Mouse (Mus musculus) spleen, postnatal 36 days (tissue): ENCODE results near the gene 1600012H06Rik.
"Not testable (repeated sequence)": the region's sequence is repeated elsewhere in the genome, so short reads cannot be mapped to it uniquely, and the experiment has no call there.

Experiments
- DNase-seq, 2 experiments: peaks; one replicate each; pipeline ENCODE4 v3.0.0; 2022; ENCODE audit warnings: low spot score in 2 of 2, mixed read lengths in 1 of 2

1600012H06Rik gene

DNA sequence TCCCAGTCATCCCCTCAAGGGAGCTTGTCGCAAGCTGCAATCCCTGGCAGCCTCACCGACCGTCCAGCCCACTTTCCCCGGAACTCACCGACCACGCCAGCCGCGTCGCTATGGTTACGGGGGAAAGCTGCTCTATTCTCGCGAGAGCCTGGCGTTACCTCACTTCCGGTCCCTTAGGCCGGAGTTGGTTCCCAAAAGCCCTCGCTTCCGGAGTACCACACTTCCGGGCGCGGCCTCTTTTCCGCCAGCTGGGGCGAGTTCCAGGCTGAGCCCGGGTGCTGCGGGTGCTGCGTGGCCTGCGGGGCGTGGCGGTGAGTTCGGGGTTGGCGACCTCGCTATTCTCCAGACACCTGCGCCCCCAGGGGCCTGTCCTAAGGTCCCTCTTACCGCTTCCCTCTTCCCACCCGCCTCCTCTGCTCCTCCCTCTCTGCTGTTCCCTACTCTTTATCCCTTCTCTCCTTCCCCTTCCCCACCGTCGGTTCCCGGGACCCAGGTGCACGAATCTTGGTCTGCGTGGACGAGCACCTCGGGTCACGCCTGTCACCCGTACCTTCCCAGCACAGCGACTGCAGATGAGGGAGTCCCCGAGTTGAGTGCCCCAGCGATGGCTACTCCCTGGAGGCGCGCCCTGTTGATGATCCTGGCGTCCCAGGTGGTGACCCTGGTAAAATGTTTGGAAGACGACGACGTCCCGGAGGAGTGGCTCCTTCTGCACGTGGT, at the start of gene 1600012H06Rik, which contains the start of gene Wdr27:
Gene 1600012H06Rik (plus strand): TSS at position 176 of the 720 bp plus-strand sequence.
Gene Wdr27 (minus strand): TSS at position 150 of the 720 bp plus-strand sequence.
- peak; percentile 96 to 97 for DNase-seq

DNA sequence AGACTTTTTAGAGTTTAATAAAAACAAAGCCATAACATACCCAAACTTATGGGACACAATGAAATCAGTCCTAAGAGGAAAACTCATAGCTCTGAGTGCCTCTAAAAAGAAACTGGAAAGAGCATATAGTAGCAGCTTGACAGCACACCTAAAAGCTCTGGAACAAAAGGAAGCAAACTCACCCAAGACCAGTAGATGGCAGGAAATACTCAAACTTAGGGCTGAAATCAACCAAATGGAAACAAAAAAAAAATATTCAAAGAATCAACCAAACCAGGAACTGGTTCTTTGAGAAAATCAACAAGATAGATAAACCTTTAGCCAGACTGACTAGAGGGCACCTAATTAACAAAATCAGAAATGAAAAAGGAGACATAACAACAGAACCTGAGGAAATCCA, 47.9 kb upstream of the 1600012H06Rik start:
- not testable (repeated sequence) for DNase-seq

DNA sequence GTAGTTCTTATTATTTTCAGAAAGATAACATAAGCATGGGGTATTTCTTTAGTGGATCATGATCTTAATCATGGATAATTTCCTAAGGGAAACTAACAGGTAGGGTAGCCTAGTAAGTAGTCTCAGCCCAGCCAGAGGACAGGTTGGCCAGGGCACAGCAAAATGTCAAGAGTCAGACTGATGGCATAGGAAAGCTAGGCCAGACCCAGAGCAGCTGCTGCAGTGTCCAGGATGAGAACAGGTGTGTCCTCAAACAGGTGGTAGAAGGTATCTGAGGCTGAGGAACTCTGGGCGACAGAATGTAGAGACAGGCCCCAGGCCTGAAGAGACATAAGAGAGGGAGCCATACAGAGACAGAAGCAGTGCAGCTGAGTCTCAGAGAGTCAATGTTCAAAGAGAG, 44.0 kb upstream of the 1600012H06Rik start:
- DNase-seq: no peak

DNA sequence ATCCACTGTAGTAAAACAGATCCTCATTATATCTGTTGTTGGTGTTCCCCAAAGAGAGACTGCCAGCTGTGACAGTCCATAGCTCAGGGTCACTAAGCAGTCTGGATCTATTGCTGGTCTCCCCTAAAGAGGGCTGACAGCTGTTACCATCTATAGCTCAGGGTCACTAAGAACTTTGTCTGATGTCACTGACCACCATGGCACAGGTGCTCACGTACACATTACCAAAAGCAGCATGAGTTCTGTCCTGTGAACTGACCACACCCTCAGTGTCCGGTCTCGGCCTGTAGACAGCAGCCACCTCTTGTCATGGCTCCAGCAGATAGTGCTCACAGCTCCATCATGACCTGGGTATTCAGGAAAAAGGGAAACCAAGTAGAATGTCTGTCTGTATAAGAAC, 39.8 kb upstream of the 1600012H06Rik start:
- no peak for DNase-seq

DNA sequence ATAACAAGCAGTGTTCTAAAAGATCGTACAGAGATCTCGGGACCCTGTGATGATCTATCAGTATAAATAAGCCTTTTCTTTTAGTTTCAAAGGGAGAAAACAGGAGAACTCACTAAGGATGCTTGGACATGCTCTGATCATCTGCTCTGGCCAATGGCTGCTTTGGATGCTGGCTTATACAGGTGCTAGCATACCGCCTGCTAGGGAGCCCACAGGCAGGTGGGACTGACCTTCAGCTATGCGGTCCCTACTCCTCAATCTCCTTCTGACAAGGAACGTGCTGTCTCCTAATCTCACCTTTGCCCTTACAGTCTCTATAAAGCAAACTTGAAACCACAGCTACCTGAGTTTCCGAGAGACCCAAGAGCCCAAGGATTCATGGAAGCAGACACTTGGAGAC, 38.8 kb upstream of the 1600012H06Rik start:
- DNase-seq: no peak

DNA sequence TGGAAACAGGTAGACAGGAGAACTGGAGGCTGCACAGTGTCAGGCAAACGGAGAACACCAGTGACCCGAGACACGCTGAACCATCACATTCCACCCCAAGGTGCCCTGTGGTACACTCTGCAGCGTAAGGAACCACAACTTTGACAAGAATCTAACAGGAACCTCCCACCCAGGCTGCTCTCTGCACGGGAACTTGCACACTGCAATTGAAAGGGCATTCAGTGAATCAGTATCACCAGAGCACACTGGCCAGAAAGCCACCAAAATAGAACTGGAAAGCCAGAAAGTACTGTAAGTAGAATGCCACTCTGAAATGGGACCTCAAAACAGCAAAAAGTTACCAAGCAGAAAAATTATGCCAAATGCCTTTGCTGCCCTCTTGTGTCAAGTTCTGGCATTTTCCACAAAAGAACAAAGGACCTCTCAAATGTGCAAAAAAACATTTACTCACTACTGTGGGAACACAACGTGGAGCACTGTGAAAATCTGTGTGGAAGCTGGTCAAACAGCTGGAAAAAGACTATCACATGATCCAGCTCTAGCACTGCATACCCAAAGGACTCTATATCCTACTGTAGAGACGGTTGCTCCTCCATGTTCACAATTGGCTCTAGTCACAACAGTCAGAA, 38.2 kb upstream of the 1600012H06Rik start:
- peak; percentile 8 to 14 for DNase-seq

DNA sequence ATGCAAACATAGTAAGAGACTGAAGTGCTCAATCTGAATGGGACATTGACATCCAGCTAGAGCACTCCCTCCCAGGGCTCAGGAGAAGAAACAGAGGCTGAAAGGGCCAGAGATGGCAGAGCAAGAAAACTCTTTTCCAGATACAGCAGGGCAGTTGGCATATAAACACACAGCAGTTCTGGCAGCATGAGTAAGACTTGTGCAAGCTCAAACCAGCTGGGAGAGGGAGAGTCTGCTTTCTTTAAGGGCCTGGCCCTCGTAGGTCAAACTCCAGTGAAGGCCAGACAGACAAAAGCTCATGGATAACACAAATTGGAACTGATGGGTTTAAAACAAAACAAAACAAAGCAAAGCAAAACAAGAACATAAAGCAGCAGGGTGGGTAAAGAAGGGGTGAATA, 36.4 kb upstream of the 1600012H06Rik start:
- DNase-seq: no peak

DNA sequence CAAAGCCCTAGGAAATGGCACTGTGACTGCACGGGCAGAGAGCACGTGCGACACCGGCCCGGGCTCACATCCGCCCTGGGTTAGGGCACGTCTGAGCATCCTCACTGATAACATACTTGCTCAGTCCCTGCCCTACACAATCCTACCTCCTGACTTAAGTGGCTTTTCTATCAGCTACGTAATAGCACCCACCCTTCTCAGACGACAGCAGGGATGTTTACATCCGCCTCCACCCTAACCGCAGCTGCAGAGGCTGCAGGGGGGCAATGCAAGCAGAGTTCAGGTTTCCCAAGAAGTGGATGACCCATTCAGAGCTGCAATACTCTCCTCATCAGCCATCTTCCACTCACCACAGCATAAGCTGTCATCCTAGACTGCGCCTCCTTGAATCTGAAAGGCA, 35.8 kb upstream of the 1600012H06Rik start:
- DNase-seq: no peak

DNA sequence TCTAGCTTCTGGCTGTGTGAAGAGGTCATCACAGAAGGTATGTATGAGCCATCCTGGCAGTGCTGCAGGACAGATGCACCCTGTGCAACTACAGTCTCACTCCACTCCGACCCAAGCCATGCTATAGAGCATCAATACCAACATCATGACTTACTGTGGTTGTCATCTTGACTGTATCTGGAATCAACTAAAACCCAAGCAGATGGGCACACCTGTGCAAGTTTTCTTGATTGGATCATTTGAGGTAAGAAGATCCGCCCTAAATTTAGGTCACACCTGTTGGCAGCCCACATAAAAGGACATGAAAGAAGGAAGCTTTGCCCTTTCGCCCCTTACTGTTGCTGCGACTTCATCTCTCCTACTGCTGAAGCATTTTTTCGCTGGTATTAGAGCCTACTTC, 33.7 kb upstream of the 1600012H06Rik start:
- no peak for DNase-seq

DNA sequence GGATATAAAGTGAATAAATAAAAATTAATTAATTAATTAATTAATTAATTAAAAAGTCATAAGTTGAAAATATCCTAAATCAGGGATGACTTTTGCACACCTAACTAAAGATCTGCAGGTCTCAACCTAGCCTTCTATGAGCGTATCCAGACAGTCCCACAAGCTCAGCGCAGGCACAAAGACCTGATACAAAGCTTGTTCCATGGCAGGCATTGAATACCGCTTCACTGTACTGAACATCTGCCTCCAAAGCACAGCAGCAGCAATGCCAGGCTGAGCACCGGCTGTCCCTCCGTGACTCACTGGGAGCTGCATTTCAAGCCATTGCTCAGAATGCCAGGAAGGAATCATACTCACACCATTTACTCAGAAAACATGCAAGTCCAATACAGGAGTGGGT, 32.2 kb upstream of the 1600012H06Rik start:
- DNase-seq: no peak

DNA sequence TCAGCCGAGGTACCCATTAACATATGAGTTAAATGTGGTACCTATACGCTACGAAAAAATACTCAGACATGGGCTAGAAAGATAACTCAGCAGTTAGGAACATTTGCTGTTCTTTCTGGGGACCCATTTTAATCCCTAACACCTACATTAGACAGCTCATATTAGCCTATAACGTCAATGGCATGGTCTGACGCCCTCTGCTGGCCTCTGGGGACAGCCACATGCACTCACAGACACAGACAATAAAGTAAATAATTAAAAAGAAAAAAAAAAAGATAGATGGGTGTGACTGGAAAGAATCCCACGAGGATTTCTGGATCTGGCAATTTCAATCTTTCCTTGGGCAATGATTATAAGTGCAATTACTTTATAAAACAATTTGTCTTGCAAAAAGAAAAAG, 30.6 kb upstream of the 1600012H06Rik start:
- no peak for DNase-seq

DNA sequence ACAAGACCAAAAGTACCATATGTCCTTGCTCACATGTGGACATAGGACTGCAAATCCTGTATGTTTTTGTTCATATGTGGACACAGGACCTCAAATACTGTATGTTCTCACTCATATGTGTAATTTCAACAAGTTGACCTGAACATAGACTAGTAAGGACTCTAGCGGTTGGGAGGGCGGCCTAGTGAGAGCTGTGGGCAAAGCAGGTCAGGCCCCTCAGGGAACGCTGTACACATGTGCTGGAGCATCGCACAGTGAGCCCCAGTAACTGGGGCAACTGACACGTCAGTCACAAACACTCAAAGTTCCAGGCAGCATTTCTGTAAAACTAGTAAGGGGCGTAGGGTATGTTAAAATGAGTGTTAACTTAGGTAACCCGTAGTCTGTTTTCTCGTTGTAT, 30.0 kb upstream of the 1600012H06Rik start:
- no peak for DNase-seq

DNA sequence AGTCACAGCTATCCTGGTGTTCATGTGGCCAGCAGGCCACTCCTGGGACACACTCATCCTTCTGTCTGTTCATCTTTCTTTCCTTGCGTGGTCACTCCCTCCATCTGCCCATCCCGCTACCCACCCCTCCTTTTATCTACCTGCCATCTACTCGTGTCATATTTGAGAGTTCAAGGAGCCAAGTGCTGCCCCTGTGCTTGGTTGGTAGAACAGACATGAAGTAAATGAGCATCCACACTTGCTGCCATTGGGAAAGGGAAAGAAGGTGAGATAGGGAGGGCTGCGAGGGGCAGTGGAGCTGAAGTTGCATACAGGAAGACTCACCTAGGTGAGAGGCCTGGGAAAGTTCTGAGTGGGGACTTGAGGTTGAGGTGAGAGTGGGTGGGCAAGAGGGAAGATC, 28.6 kb upstream of the 1600012H06Rik start:
- DNase-seq: no peak

DNA sequence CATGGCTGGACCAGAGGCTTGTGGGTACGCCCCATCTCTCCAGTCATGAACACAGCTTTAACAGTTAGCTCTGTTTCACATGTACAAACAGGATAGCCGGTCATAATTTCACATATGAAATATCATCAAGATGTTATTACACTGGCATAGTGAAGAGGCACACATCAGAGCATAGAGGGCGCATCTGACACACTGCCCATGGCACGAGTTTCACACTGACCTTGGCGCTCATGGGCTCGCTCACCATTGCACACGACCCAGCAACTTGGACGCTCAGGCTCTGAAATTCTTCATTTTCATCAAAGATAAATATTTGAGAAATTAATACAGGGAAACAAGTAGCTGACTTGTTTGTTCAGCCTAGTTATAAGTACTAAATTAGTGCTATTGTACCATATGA, 25.1 kb upstream of the 1600012H06Rik start:
- no peak for DNase-seq

DNA sequence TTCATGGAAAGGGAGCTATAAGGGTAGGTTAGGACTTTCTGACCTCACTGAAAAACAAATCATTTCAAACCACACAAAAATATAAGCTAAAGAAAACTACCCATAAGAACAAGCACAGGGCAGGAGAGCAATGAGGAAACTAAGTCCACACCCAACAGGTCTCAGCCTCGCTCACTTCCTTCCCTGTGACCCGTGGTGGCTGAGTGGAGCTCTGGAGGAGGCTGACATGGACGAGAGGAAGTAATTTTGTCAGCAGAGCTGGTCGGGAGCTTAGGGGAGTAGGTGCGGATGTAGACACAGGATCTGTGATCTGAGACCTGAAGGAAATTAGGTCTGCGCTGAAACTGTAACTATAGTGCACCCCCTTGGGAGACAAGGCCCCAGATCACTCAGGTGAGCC, 21.4 kb upstream of the 1600012H06Rik start:
- DNase-seq: no peak

DNA sequence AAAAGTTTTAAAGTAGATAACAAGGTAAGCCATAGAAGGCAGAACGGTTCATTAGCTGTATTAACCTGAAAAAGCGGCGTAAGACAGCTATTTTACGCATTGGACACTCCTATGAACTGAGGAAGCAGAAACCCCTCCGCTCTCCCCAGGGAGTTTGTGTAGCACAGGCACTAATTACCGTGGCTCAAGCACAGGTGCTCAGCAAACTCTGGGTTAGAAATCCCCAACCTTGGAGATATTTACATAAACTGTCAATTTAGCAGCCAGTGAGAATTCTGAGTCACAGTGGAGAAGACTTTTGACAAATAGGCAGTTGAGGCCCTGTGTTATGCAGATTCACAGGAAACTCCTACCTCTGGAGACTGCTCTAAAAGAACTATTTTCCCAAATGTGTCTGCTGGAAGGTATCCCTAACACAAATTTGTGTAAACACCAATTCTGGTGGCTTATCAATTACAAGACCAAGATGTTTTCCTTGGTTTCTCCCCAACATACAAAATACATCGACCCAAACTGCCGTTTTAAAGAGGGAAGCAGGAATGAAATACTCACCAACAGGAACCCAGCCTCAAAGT, 15.3 kb upstream of the 1600012H06Rik start:
- DNase-seq: no peak

DNA sequence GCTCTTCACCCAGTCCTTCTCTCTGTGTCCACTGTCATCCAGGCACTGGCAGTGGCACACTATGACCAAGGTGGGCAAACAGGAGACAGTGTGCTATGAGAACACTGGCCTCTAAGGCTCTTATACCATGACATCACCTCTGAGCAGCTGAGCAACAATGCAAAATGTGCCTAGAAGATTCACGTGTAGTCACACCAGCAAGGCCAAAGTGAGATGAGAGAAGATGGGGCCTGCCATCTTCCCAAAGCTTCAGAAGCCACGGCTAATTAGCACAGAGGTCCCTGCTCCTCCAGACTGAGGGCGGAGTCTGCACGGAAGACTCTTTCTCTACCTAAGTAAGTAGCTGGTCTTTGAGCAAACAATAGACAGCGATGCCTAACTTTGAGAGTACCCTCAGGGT, 14.4 kb upstream of the 1600012H06Rik start:
- DNase-seq: no peak

DNA sequence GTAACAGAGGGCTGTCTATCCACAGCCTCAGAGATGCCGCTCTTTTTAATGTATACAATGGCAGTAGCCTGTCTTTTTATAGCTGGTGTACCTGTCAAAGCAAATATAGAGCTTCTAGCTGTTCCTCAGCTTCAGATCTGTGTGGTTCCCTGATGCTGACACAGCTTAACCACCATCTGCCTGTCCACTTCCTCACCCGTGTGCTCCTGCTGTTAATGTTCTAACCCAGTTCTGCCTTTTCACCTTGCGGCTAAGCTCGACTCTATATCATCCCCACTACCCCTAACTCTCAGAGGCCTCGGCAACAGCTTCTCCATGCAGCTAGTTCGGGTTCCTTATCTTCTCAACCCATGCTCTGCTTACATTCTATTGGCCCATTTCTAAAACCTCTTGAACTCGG, 12.3 kb upstream of the 1600012H06Rik start:
- no peak for DNase-seq

DNA sequence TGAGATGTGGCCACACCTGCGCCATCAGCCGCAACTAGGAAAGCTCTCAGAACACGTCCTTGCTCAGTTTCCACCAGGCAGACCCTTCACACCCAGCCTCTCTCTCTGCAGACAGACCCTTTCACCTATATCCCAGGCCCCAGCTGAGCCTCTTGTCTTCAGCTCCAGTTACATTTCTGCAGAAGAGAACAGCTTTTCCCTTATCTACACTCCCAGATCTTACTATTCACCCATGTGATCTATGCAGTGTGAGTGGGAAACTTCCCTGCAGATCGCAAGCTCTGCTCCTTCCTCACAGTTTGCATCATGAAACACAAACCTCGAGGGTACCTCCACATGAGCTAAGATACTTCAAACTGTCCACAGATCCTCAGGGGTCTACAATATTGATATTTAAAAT, 11.5 kb upstream of the 1600012H06Rik start:
- DNase-seq: no peak

DNA sequence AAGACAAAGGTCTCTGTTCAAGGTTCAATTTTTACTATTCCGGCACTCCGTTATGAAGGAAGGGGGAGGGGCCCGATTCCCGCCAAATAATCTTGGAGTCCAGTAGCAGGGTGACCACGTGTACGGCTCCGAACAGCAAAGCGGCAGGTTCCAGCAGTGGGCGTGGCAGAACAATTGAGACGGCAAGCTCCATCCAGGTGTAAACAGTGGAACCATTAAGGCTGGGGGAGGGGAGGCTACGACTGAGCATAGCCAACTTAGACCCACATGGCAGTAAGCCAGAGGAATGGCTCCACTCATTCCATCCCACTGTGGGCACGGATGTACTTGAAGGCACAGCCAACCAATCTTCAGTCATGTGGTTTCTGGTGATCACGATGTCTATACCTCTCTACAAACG, 7.7 kb upstream of the 1600012H06Rik start:
- DNase-seq: not testable (repeated sequence)

DNA sequence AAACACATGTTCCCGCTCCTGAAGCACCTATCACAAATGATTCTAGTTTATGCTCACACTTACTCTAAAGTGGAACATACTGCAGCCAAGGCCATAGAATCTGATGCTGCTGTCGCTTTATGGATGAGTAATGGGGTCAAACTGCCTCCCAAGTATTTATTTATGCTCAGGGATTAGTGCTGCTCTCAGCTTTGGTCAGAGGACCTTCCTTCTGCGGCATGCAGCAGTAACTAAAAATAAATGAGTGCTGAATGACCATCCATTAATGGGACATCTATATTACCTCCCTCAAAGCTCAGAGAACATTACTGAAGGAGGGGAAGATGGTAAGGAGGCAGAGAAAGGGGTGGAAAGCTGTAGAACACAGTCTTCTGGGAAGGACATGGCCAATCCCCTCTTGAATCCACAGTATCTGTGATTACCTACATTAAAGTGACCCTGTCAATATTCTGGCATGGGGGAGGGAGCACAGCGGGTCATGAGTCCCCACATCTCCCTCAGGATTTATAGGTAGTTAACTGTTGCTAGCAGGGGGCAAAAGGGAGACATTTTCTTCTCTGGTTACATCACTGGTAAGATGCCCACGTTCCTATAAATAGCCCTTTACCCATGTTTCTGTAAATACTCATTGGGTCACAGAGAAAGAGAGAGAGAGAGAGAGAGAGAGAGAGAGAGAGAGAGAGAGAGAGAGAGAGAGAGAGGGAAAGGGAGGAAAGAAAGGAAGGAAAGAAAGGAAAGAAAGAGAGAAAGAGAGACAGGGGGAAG, 7.0 kb upstream of the 1600012H06Rik start:
- no peak for DNase-seq

DNA sequence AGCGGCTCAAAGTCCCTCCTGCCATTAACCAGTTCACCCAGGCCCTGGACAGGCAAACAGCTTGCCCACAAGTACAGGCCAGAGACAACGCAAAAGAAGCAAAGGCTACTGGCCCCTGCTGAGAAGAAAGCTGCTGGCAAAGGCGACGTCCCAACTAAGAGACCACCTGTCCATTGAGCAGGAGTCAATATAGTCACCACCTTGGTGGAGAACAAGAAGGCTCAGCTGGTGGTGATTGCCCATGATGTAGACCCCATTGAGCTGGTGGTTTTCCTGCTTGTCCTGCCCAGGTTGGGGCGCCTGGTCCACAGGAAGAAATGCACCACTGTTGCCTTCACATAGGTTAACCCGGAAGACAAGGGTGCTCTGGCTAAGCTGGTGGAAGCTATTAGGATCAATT, 803 bp upstream of the 1600012H06Rik start:
- DNase-seq: not testable (repeated sequence)

DNA sequence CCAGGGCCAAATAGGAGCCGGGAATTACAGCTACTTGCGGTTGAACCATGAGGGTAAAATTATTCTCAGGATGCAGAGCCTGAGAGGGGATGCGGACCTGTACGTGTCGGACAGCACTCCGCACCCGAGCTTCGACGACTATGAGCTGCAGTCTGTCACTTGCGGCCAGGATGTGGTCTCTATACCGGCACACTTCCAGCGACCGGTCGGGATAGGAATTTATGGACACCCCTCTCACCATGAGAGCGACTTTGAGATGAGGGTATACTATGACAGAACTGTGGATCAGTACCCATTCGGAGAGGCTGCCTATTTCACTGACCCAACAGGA, 710 bp downstream of the 1600012H06Rik start:
- no peak for DNase-seq
